Mouse (Mus musculus) MEL (cell line): ENCODE measurements around the gene Wdr49. TPM values are rescaled to one million over a fixed set of nuclear protein-coding genes. Genes with fewer than 3 reads are reported as not detected.

ENCODE experiments used
- DNase-seq: peaks from one replicate; pipeline ENCODE4 v3.0.0; 2011; ENCODE audit warnings: low read depth, low spot score
- H3K27ac ChIP-seq: 2 replicates; pipeline ENCODE4 v1.5.1; 2012; ENCODE audit warnings: low read depth, mild to moderate bottlenecking, control low read depth, low read length, moderate library complexity; ENCODE audit not compliant: control insufficient read depth
- H3K27me3 ChIP-seq, 2 experiments: fragments of 150-350 bp in 1 of 2; sonication (generic) in 1 of 2; 2 replicates each; pipeline ENCODE4 v1.6.1; 2012; ENCODE audit warnings: low read length in 2 of 2, mild to moderate bottlenecking in 2 of 2, improper control_type of control experiment in 1 of 2, moderate library complexity in 1 of 2; ENCODE audit not compliant: insufficient read depth in 2 of 2, control insufficient read depth in 1 of 2
- H3K36me3 ChIP-seq, 2 experiments: 2 replicates each; pipeline ENCODE4 v1.6.1; 2012 to 2014; ENCODE audit warnings: low read length in 2 of 2, improper control_type of control experiment in 1 of 2, inconsistent platforms in 1 of 2, mild to moderate bottlenecking in 1 of 2; ENCODE audit not compliant: insufficient read depth in 2 of 2, control insufficient read depth in 1 of 2
- H3K4me1 ChIP-seq, 2 experiments: fragments of 150-350 bp in 1 of 2; sonication (generic) in 1 of 2; 2 replicates each; pipeline ENCODE4 v1.6.1; 2012; ENCODE audit warnings: low read length in 2 of 2, improper control_type of control experiment in 1 of 2, mild to moderate bottlenecking in 1 of 2; ENCODE audit not compliant: insufficient read depth in 2 of 2, control insufficient read depth in 1 of 2
- H3K4me3 ChIP-seq, 2 experiments: fragments of 150-350 bp in 1 of 2; sonication (generic) in 1 of 2; 2 replicates each; pipeline ENCODE4 v1.5.1; 2012; ENCODE audit warnings: low read depth in 2 of 2, low read length in 2 of 2, mild to moderate bottlenecking in 2 of 2, moderate library complexity in 2 of 2, control low read depth in 1 of 2, improper control_type of control experiment in 1 of 2; ENCODE audit not compliant: control insufficient read depth in 1 of 2, insufficient read depth in 1 of 2
- H3K79me2 ChIP-seq: 2 replicates; pipeline ENCODE4 v1.6.1; 2012; ENCODE audit warnings: mild to moderate bottlenecking, low read length, moderate library complexity; ENCODE audit not compliant: control insufficient read depth, poor library complexity, insufficient read depth
- H3K9ac ChIP-seq: 2 replicates; pipeline ENCODE4 v1.6.1; 2012; ENCODE audit warnings: low read depth, mild to moderate bottlenecking, control low read depth, low read length, moderate library complexity; ENCODE audit not compliant: control insufficient read depth, poor library complexity, severe bottlenecking
- H3K9me3 ChIP-seq: fragments of 150-350 bp; sonication (generic); replicated peaks from 2 replicates; pipeline ENCODE4 v1.6.1; 2012; ENCODE audit warnings: mild to moderate bottlenecking, low read length, improper control_type of control experiment, moderate library complexity; ENCODE audit not compliant: insufficient read depth
- CHD1 ChIP-seq: IDR thresholded peaks from 2 replicates; pipeline ENCODE4 v1.6.1; 2012; ENCODE audit warnings: low read depth, mild to moderate bottlenecking, inconsistent platforms, low read length, improper control_type of control experiment
- EP300 ChIP-seq, 2 experiments: IDR thresholded peaks; 2 replicates each; pipeline ENCODE4 v1.6.1; 2011; ENCODE audit warnings: improper control_type of control experiment in 2 of 2, low read length in 2 of 2, low read depth in 1 of 2, mild to moderate bottlenecking in 1 of 2
- ETS1 ChIP-seq: IDR thresholded peaks from 2 replicates; pipeline ENCODE4 v1.6.1; 2012; ENCODE audit warnings: low read depth, mild to moderate bottlenecking, inconsistent platforms, low read length, improper control_type of control experiment, moderate library complexity
- GABPA ChIP-seq: IDR thresholded peaks from 2 replicates; pipeline ENCODE4 v1.6.1; 2012; ENCODE audit warnings: low read depth, mild to moderate bottlenecking, inconsistent platforms, low read length, improper control_type of control experiment, moderate library complexity
- GATA1 ChIP-seq: IDR thresholded peaks from 2 replicates; pipeline ENCODE4 v1.6.1; 2011; ENCODE audit warnings: low read depth, low read length, improper control_type of control experiment
- HCFC1 ChIP-seq: IDR thresholded peaks from 2 replicates; pipeline ENCODE4 v1.6.1; 2012; ENCODE audit warnings: low read depth, mild to moderate bottlenecking, inconsistent platforms, low read length, improper control_type of control experiment, moderate library complexity
- JUND ChIP-seq: IDR thresholded peaks from 2 replicates; pipeline ENCODE4 v1.6.1; 2011; ENCODE audit warnings: low read depth, mild to moderate bottlenecking, improper control_type of control experiment, low read length
- KAT2A ChIP-seq: conservative IDR thresholded peaks from 2 replicates; pipeline ENCODE4 v1.6.1; 2012; ENCODE audit warnings: low read depth, low read length, improper control_type of control experiment, inconsistent platforms
- MAZ ChIP-seq: IDR thresholded peaks from 2 replicates; pipeline ENCODE4 v1.6.1; 2012; ENCODE audit warnings: low read depth, mild to moderate bottlenecking, inconsistent platforms, low read length, improper control_type of control experiment
- MEF2A ChIP-seq: IDR thresholded peaks from 2 replicates; pipeline ENCODE4 v1.6.1; 2014; ENCODE audit warnings: low read depth, mild to moderate bottlenecking, inconsistent platforms, low read length, improper control_type of control experiment; ENCODE audit not compliant: poor library complexity, insufficient replicate concordance, severe bottlenecking; ENCODE audit errors: extremely low read depth
- MYB ChIP-seq: IDR thresholded peaks from 2 replicates; pipeline ENCODE4 v1.6.1; 2011; ENCODE audit warnings: mild to moderate bottlenecking, low read depth, low read length, improper control_type of control experiment
- MYC ChIP-seq: IDR thresholded peaks from 2 replicates; pipeline ENCODE4 v1.6.1; 2011; ENCODE audit warnings: low read depth, mild to moderate bottlenecking, low read length, improper control_type of control experiment, moderate library complexity
- POLR2AphosphoS2 ChIP-seq: IDR thresholded peaks from 2 replicates; pipeline ENCODE4 v1.6.1; 2011; ENCODE audit warnings: low read length, improper control_type of control experiment
- POLR2AphosphoS5 ChIP-seq: IDR thresholded peaks from 2 replicates; pipeline ENCODE4 v1.6.1; 2012; ENCODE audit warnings: low read depth, borderline replicate concordance, mild to moderate bottlenecking, inconsistent platforms, low read length, moderate library complexity, mixed read lengths
- TBP ChIP-seq: IDR thresholded peaks from 2 replicates; pipeline ENCODE4 v1.8.0; 2011; ENCODE audit warnings: low read depth, low read length, improper control_type of control experiment
- ZKSCAN1 ChIP-seq: IDR thresholded peaks from 2 replicates; pipeline ENCODE4 v1.6.1; 2012; ENCODE audit warnings: low read depth, mild to moderate bottlenecking, inconsistent platforms, low read length, improper control_type of control experiment, moderate library complexity
- ZMIZ1 ChIP-seq: IDR thresholded peaks from 2 replicates; pipeline ENCODE4 v1.6.1; 2012; ENCODE audit warnings: low read depth, mild to moderate bottlenecking, inconsistent platforms, low read length, improper control_type of control experiment, moderate library complexity
- polyA plus RNA-seq, 2 experiments: library from polyadenylated mRNA; stranded (reverse) in 1 of 2; unstranded in 1 of 2; fragments of >175 nt in 1 of 2; fragments of >200 nt in 1 of 2; gene quantifications; 2 replicates each; pipeline versions ENCODE4 v1.2.1 to v1.2.4; 2012; ENCODE audit warnings: low replicate concordance in 2 of 2, low read depth in 1 of 2; ENCODE audit not compliant: insufficient read length in 2 of 2, insufficient read depth in 1 of 2, missing spikeins in 1 of 2
- total RNA-seq: library from RNA; depleted of rRNA; stranded (reverse); fragments of 300-350 nt; gene quantifications from 2 replicates; pipeline ENCODE4 v1.2.3, GENCODE M21; 2012

The Wdr49 gene
- total and polyA plus RNA-seq, 3 experiments, result not detected

- Histone ChIP-seq H3K27me3 (no peaks in the 10 kb centered on the region), H3K79me2 (no peaks in the 10 kb centered on the region), H3K4me3 (peak overlapping the region in 1 of 2 experiments; percentile 44; a peak in 2 of 4 replicates), H3K4me1 (peaks cover 0 to 4% of the 10 kb centered on the region in 2 experiments; a peak in 2 of 4 replicates), H3K9ac (no peak overlapping the region; the same call in 1 of the 2 replicates), H3K9me3 (no peaks in the 10 kb centered on the region), H3K36me3 (no peaks in the 10 kb centered on the region), H3K27ac (peak overlapping the region; percentile 23; the same call in 1 of the 2 replicates)
- TF ChIP-seq MAZ, result no peak
- peak; percentile 16; the same call in 1 of the 2 replicates for TF ChIP-seq GATA1
- peak; percentile 61 to 64; a peak in 3 of 4 replicates for TF ChIP-seq EP300 (IDR thresholded peaks at IDR 0.05; ENCODE audit: low read depth in 1 of 2, low read length in 2 of 2)
- no peak for TF ChIP-seq MYC
- no peak for TF ChIP-seq KAT2A
- TF ChIP-seq ZKSCAN1, result no peak
- TF ChIP-seq POLR2AphosphoS2, result no peak
- peak; percentile 65 for TF ChIP-seq ETS1
- TF ChIP-seq GABPA, result no peak
- no peak for TF ChIP-seq TBP
- no peak for TF ChIP-seq JUND
- peak; percentile 53 for TF ChIP-seq MYB
- DNase-seq, result peak; percentile 53
Measured at GRCm38 (mm10) chr3:75297026-75297757, 184.8 kb downstream of the Wdr49 start.

GRCm38 (mm10) chr3:75293243-75293642 lies 188.7 kb downstream of the Wdr49 start:
- no peak for DNase-seq
- H3K27me3 ChIP-seq, result no peaks in the 10 kb centered on the region
- H3K36me3 ChIP-seq, result no peaks in the 10 kb centered on the region
- H3K4me3 ChIP-seq, result no peak overlapping the region
- no peak for TF ChIP-seq HCFC1
- no peak for TF ChIP-seq MEF2A
- no peak for TF ChIP-seq CHD1
- no peak for TF ChIP-seq POLR2AphosphoS5
- TF ChIP-seq ZMIZ1, result no peak
- TF ChIP-seq EP300 (IDR thresholded peaks at IDR 0.05; ENCODE audit: low read depth in 1 of 2, low read length in 2 of 2), result no peak
- TF ChIP-seq MYB, result no peak
- H3K27ac ChIP-seq, result no peak overlapping the region
- no peaks in the 10 kb centered on the region for H3K79me2 ChIP-seq
- no peak overlapping the region for H3K9ac ChIP-seq
- H3K4me1 ChIP-seq, result peaks cover 0 to 4% of the 10 kb centered on the region in 2 experiments; a peak in 2 of 4 replicates
- H3K9me3 ChIP-seq, result no peaks in the 10 kb centered on the region
